Mouse (Mus musculus) E14TG2a.4 (cell line): ENCODE measurements at regions not wholly inside any gene's neighbourhood (a gene's known extent, or its start where the extent isn't known, plus 50 kb on each side); places are given as distances from the start of the nearest gene placed in this dataset.
"Not testable (repeated sequence)": the region's sequence is repeated elsewhere in the genome, so short reads cannot be mapped to it uniquely, and the experiment has no call there.

Source experiments
- H3K27me3 ChIP-seq: 2 replicates; pipeline ENCODE4 v1.6.1; 2014; ENCODE audit warnings: low read length, control low read depth; ENCODE audit not compliant: insufficient read depth
- H3K36me3 ChIP-seq: 2 replicates; pipeline ENCODE4 v1.6.1; 2014; ENCODE audit warnings: low read length, control low read depth; ENCODE audit not compliant: insufficient read depth
- H3K4me1 ChIP-seq: replicated peaks from 2 replicates; pipeline ENCODE4 v1.6.1; 2014; ENCODE audit warnings: low read depth, low read length, control low read depth
- H3K4me3 ChIP-seq: replicated peaks from 2 replicates; pipeline ENCODE4 v1.5.1; 2014; ENCODE audit warnings: mild to moderate bottlenecking, low read length
- H3K9me3 ChIP-seq: 2 replicates; pipeline ENCODE4 v1.6.1; 2014; ENCODE audit warnings: low read length, control low read depth
- CTCF ChIP-seq: conservative IDR thresholded peaks from 2 replicates; pipeline ENCODE4 v1.5.1; 2014; ENCODE audit warnings: low read length
- NANOG ChIP-seq: IDR thresholded peaks from 2 replicates; pipeline ENCODE4 v1.6.1; 2014; ENCODE audit warnings: borderline replicate concordance, low read length, mixed read lengths
- POU5F1 ChIP-seq: IDR thresholded peaks from 2 replicates; pipeline ENCODE4 v1.6.1; 2014; ENCODE audit warnings: low read length, borderline replicate concordance

GRCm38 (mm10) chr10:9400911-9401617 lies 273.9 kb downstream of the Samd5 start:
- TF ChIP-seq POU5F1 (no peak), NANOG (no peak), CTCF (no peak)
- Histone ChIP-seq H3K9me3 (no peaks in the 10 kb centered on the region), H3K4me3 (no peak overlapping the region), H3K27me3 (peaks cover 18% of the 10 kb centered on the region), H3K4me1 (no peaks in the 10 kb centered on the region; the same call in 1 of the 2 replicates), H3K36me3 (no peaks in the 10 kb centered on the region)

GRCm38 (mm10) chr10:9377440-9378101 lies 297.4 kb downstream of the Samd5 start:
- TF ChIP-seq NANOG (no peak), CTCF (no peak), POU5F1 (no peak)
- Histone ChIP-seq H3K27me3 (no peaks in the 10 kb centered on the region), H3K4me3 (no peak overlapping the region), H3K9me3 (no peaks in the 10 kb centered on the region), H3K36me3 (no peaks in the 10 kb centered on the region), H3K4me1 (no peaks in the 10 kb centered on the region)

- H3K4me1 ChIP-seq: no peaks in the 10 kb centered on the region
- no peaks in the 10 kb centered on the region for H3K9me3 ChIP-seq
- H3K27me3 ChIP-seq: no peaks in the 10 kb centered on the region
- H3K4me3 ChIP-seq: no peak overlapping the region
- no peaks in the 10 kb centered on the region for H3K36me3 ChIP-seq
- TF ChIP-seq NANOG: no peak
- peak; percentile 5; the same call in 1 of the 2 replicates for TF ChIP-seq CTCF
These were observed 312.6 kb downstream of the Samd5 start for GRCm38 (mm10) chr10:9362306-9362865.

GRCm38 (mm10) chr10:9338207-9338801 lies 336.7 kb downstream of the Samd5 start:
- Histone ChIP-seq H3K9me3 (peaks cover 32% of the 10 kb centered on the region), H3K36me3 (no peaks in the 10 kb centered on the region), H3K4me3 (no peak overlapping the region), H3K27me3 (no peaks in the 10 kb centered on the region), H3K4me1 (peaks cover 5% of the 10 kb centered on the region)
- no peak for TF ChIP-seq NANOG
- TF ChIP-seq POU5F1: no peak
- TF ChIP-seq CTCF: no peak

- no peaks in the 10 kb centered on the region for H3K27me3 ChIP-seq
- no peaks in the 10 kb centered on the region for H3K36me3 ChIP-seq
- no peak for TF ChIP-seq CTCF
- TF ChIP-seq NANOG: no peak
- no peak for TF ChIP-seq POU5F1
- peaks cover 17% of the 10 kb centered on the region for H3K4me1 ChIP-seq
- H3K9me3 ChIP-seq: peaks cover 38% of the 10 kb centered on the region
- H3K4me3 ChIP-seq: no peak overlapping the region
These were observed 340.7 kb downstream of the Samd5 start for GRCm38 (mm10) chr10:9334245-9334845.

- Histone ChIP-seq H3K4me1 (peaks cover 17% of the 10 kb centered on the region), H3K27me3 (no peaks in the 10 kb centered on the region), H3K4me3 (no peak overlapping the region), H3K36me3 (no peaks in the 10 kb centered on the region), H3K9me3 (peaks cover 25% of the 10 kb centered on the region)
- TF ChIP-seq NANOG: peak; percentile 69; the same call in 1 of the 2 replicates
- TF ChIP-seq CTCF: no peak
- TF ChIP-seq POU5F1: peak; percentile 61
These were observed 343.3 kb downstream of the Samd5 start for GRCm38 (mm10) chr10:9331694-9332093.

- Histone ChIP-seq H3K4me1 (peaks cover 17% of the 10 kb centered on the region), H3K27me3 (no peaks in the 10 kb centered on the region), H3K36me3 (no peaks in the 10 kb centered on the region), H3K9me3 (0 out of 2 replicates have a peak, but pooled peaks cover 8% of the 10 kb centered on the region), H3K4me3 (no peak overlapping the region)
- TF ChIP-seq POU5F1: no peak
- TF ChIP-seq NANOG: no peak
- no peak for TF ChIP-seq CTCF
These were observed 346.7 kb downstream of the Samd5 start for GRCm38 (mm10) chr10:9328324-9328723.

- not testable (repeated sequence) for H3K36me3 ChIP-seq, H3K4me3 ChIP-seq, H3K9me3 ChIP-seq, H3K27me3 ChIP-seq
- H3K4me1 ChIP-seq: peaks cover 17% of the 10 kb centered on the region
These were observed 347.1 kb downstream of the Samd5 start for GRCm38 (mm10) chr10:9327881-9328280.
